Comparison of ENCODE assay signal across 8 mouse cellular contexts in genomic region chr11:69581814-69582213, GRCm38 (mm10). TPM values are rescaled to one million over a fixed set of nuclear protein-coding genes. Genes with fewer than 3 reads are reported as not detected.
A peak's percentile ranks its signal among the peaks of the same experiment; 100 is the strongest.
DNase-seq lines count a peak whose midpoint lies in the region; ATAC-seq and TF ChIP-seq lines count a peak whose summit lies in the region.

No protein-coding gene starts in this region.

- peak overlapping the region; percentile 91 for H3K4me3 ChIP-seq in lung, adult 2 months (replicated peaks; ENCODE audit: extremely low read depth, low read depth, low read length)
- H3K4me3 ChIP-seq in limb, embryonic 11.5 days (ENCODE audit: low read depth, low read length) = peak overlapping the region; percentile 84
- peak overlapping the region; percentile 67 for H3K4me3 ChIP-seq in olfactory bulb, adult 2 months (ENCODE audit: insufficient read depth, low read depth, low read length)

- peak overlapping the region; percentile 61 for H3K4me2 ChIP-seq in limb, embryonic 11.5 days (ENCODE audit: low read depth, severe bottlenecking)

- peaks cover 10% of the 10 kb centered on the region for H3K4me1 ChIP-seq in lung, adult 2 months (ENCODE audit: control insufficient read depth, insufficient read depth, low read length)
- H3K4me1 ChIP-seq in limb, embryonic 11.5 days (ENCODE audit: control insufficient read depth, insufficient read depth, low read length) = peaks cover 16% of the 10 kb centered on the region
- peaks cover 14% of the 10 kb centered on the region for H3K4me1 ChIP-seq in olfactory bulb, adult 2 months (ENCODE audit: control insufficient read depth, insufficient read depth, low read length)

- no peak for TF ChIP-seq POLR2A in lung, adult 2 months (IDR thresholded peaks at IDR 0.05; ENCODE audit: borderline replicate concordance, extremely low read depth, low read depth, low read length)
- no peak for TF ChIP-seq POLR2A in olfactory bulb, adult 2 months (IDR thresholded peaks at IDR 0.05; ENCODE audit: insufficient read depth, low read depth, low read length)

- H3K27me3 ChIP-seq in limb, embryonic 11.5 days (ENCODE audit: control insufficient read depth, insufficient read depth, low read length) = no peaks in the 10 kb centered on the region

- peak overlapping the region; percentile 87 for H3K27ac ChIP-seq in limb, embryonic 11.5 days (replicated peaks; ENCODE audit: low read depth, low read length)
- 0 out of 2 replicates have a peak overlapping the region, but pooled peaks have one; percentile 19 for H3K27ac ChIP-seq in olfactory bulb, adult 2 months (ENCODE audit: insufficient read depth, low read depth, low read length)

- no peak for DNase-seq in lung, adult 2 months
- DNase-seq in lung, adult 18-20 months = no peak
- peak; percentile 37 for DNase-seq in embryo, embryonic 11 days
- no peak for DNase-seq in limb, embryonic 11.5 days (ENCODE audit: low spot score)
- no peak for DNase-seq in adrenal gland, adult (ENCODE audit: inconsistent age in 2 of 2, low spot score in 1 of 2)
- DNase-seq in cerebellum, postnatal 25 days = no peak
- DNase-seq in cerebellum, postnatal 4 days (ENCODE audit: low spot score in 2 of 2) = no peak

- no peak for TF ChIP-seq CTCF in lung, adult 2 months (IDR thresholded peaks at IDR 0.05; ENCODE audit: insufficient read depth, low read length)
- TF ChIP-seq CTCF in olfactory bulb, adult 2 months (IDR thresholded peaks at IDR 0.05; ENCODE audit: insufficient read depth, low read depth, low read length) = no peak

- peak overlapping the region; percentile 55 for H3K9ac ChIP-seq in limb, embryonic 11.5 days (ENCODE audit: low read length)

- no peaks in the 10 kb centered on the region; the same call in 1 of the 2 replicates for H3K36me3 ChIP-seq in limb, embryonic 11.5 days (ENCODE audit: control insufficient read depth, insufficient read depth, low read length)

- WGBS in lung, adult 2 months = 1% methylated on average over 8 of the region's 8 CpGs
- WGBS in limb, embryonic 11.5 days = 2% methylated on average over 8 of the region's 8 CpGs
- whole genome bisulfite sequencing in olfactory bulb, adult 2 months = 1% methylated on average over 8 of the region's 8 CpGs

- ATAC-seq in limb, embryonic 11.5 days (ENCODE audit: insufficient number of reproducible peaks, low FRiP score, low TSS enrichment, low read depth) = no peak

- no peaks in the 10 kb centered on the region for H3K9me3 ChIP-seq in limb, embryonic 11.5 days (ENCODE audit: control insufficient read depth, low read length)

RNA-seq across cellular contexts. Expression of gene Trp53, which starts 1.7 kb away (rescaled TPM):
- polyA plus RNA-seq in lung, adult 2 months (2012; rRNA removed) = 66.8 and 75.0 TPM in 2 replicates
- 250 and 254 TPM in 2 replicates for polyA plus RNA-seq in limb, embryonic 11.5 days (2014; fragmentation: Nextera tagmentation; extraction: Ambion mirVana)
- polyA plus RNA-seq in olfactory bulb, adult 2 months (2012; ENCODE audit: insufficient read depth, insufficient read length, low replicate concordance, missing spikeins) = not detected in 2 replicates

RNA-seq across cellular contexts. Expression of gene Wrap53, which starts 1.8 kb away (rescaled TPM):
- polyA plus RNA-seq in lung, adult 2 months (2012; rRNA removed) = 11.9 and 15.0 TPM in 2 replicates
- polyA plus RNA-seq in limb, embryonic 11.5 days (2014; fragmentation: Nextera tagmentation; extraction: Ambion mirVana) = 45.7 and 46.9 TPM in 2 replicates
- polyA plus RNA-seq in olfactory bulb, adult 2 months (2012; ENCODE audit: insufficient read depth, insufficient read length, low replicate concordance, missing spikeins) = not detected in 2 replicates

RNA-seq across cellular contexts. Expression of gene Efnb3, which starts 21.8 kb away (rescaled TPM):
- 0.88 and 1.0 TPM in 2 replicates for polyA plus RNA-seq in lung, adult 2 months (2012; rRNA removed)
- 12.9 and 14.4 TPM in 2 replicates for polyA plus RNA-seq in limb, embryonic 11.5 days (2014; fragmentation: Nextera tagmentation; extraction: Ambion mirVana)
- polyA plus RNA-seq in olfactory bulb, adult 2 months (2012; ENCODE audit: insufficient read depth, insufficient read length, low replicate concordance, missing spikeins) = not detected in 2 replicates

RNA-seq across cellular contexts. Expression of gene Atp1b2, which starts 23.9 kb away (rescaled TPM):
- 8.4 and 15.9 TPM in 2 replicates for polyA plus RNA-seq in lung, adult 2 months (2012; rRNA removed)
- polyA plus RNA-seq in limb, embryonic 11.5 days (2014; fragmentation: Nextera tagmentation; extraction: Ambion mirVana) = 4.5 and 4.9 TPM in 2 replicates
- 162 TPM in 1 of 2 replicates, not detected in the other for polyA plus RNA-seq in olfactory bulb, adult 2 months (2012; ENCODE audit: insufficient read depth, insufficient read length, low replicate concordance, missing spikeins)

RNA-seq across cellular contexts. Expression of gene Dnah2, which starts 32.9 kb away (rescaled TPM):
- 3.1 TPM in 2 replicates for polyA plus RNA-seq in lung, adult 2 months (2012; rRNA removed)
- 0.87 and 1.4 TPM in 2 replicates for polyA plus RNA-seq in limb, embryonic 11.5 days (2014; fragmentation: Nextera tagmentation; extraction: Ambion mirVana)
- not detected in 2 replicates for polyA plus RNA-seq in olfactory bulb, adult 2 months (2012; ENCODE audit: insufficient read depth, insufficient read length, low replicate concordance, missing spikeins)
